Mouse (Mus musculus): ENCODE measurements around the gene Perp. TPM values are rescaled to one million over a fixed set of nuclear protein-coding genes. Genes with fewer than 3 reads are reported as not detected.

Perp gene
- 15.0 and 21.2 TPM in 2 replicates for polyA plus RNA-seq (2014; fragmentation: Nextera tagmentation; extraction: Ambion mirVana)

DNA sequence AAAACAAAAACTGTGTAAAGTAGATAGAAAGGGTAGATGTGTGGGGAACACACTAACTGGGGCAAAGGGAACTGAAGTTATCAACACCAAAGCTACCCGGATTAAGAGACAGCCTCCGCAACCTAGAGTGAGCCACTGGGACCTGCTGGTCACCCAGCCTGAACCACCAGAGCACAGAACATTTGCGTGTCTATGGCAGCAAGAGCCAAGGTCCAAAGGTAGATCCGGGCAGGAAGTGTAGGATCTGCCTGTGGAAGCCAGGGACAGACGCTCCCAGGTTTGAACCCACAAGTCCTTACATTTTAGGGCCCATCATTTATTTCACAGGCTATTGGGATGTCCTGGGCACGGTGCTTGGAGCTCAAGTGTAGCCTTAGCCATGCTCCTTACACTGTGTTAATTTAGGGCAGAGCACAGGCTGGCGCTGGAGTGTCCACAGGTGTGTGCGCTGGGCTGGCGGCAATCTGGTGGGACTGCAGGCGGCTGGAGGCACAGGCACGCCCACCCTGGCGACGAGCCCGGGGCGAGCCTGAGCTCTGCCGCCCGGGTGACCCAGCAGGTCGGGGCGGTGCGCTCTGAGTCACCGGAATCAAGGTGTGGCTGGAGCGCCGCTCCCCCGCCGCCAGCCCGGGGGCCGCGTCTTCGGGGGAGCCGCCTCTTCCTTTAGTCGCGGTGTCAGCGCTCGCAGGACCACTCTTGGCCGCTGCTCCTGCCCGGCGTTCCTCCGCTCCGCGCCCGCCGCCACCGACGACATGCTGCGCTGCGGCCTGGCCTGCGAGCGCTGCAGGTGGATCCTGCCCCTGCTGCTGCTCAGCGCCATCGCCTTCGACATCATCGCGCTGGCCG is at the start of gene Perp:
Perp (plus strand) TSS at position 580 of the 846 bp plus-strand sequence.
- ATAC-seq (ENCODE audit: insufficient read depth) (peak; percentile 92), DNase-seq (peak; percentile 75)
- Histone ChIP-seq H3K36me3 (ENCODE audit: insufficient read depth) (no peaks in the 10 kb centered on the region), H3K4me3 (ENCODE audit: low read depth, low read length) (peak within 1 kb of the TSS; percentile 49), H3K27ac (ENCODE audit: low read depth) (peak within 1 kb of the TSS; percentile 54; the same call in 1 of the 2 replicates), H3K9ac (peak within 1 kb of the TSS; percentile 62), H3K27me3 (ENCODE audit: insufficient read depth, low read length) (peaks cover 31% of the 10 kb centered on the region), H3K9me3 (ENCODE audit: low read depth, low read length) (no peaks in the 10 kb centered on the region), H3K4me2 (peak within 1 kb of the TSS; percentile 82), H3K4me1 (ENCODE audit: insufficient read depth) (no peaks in the 10 kb centered on the region)
- WGBS, result 3% methylated on average over 41 of the region's 54 CpGs
- no peak for TF ChIP-seq CTCF (IDR thresholded peaks at IDR 0.05; ENCODE audit: low read depth)

DNA sequence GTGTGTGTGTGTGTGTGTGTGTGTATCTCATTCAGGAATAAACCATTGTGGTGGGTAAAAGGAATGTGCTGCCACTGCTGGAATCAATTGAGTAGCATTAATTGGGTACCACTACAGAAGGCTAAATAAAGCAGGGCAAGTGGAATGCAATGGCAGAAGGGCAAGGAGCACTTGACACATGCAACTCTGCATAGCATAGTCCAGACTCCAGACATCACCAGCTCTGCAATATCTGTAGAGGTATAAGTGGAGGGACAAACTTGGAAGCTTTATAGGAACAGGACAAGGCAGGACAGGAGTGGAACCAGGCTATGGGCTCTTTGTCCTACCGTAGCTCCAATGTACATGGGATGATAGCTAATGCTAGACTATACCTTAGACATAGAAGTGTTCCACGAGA is 33.1 kb upstream of the Perp start:
- no peak for TF ChIP-seq CTCF (IDR thresholded peaks at IDR 0.05; ENCODE audit: low read depth)
- ATAC-seq (ENCODE audit: insufficient read depth) (no peak), DNase-seq (no peak)
- Histone ChIP-seq H3K4me2 (no peak overlapping the region), H3K9me3 (ENCODE audit: low read depth, low read length) (no peaks in the 10 kb centered on the region), H3K36me3 (ENCODE audit: insufficient read depth) (no peaks in the 10 kb centered on the region), H3K4me1 (ENCODE audit: insufficient read depth) (no peaks in the 10 kb centered on the region; the same call in 1 of the 2 replicates), H3K27me3 (ENCODE audit: insufficient read depth, low read length) (no peaks in the 10 kb centered on the region), H3K9ac (no peak overlapping the region), H3K27ac (ENCODE audit: low read depth) (no peak overlapping the region), H3K4me3 (ENCODE audit: low read depth, low read length) (no peak overlapping the region)
- 79% methylated on average over 2 of the region's 2 CpGs for WGBS

DNA sequence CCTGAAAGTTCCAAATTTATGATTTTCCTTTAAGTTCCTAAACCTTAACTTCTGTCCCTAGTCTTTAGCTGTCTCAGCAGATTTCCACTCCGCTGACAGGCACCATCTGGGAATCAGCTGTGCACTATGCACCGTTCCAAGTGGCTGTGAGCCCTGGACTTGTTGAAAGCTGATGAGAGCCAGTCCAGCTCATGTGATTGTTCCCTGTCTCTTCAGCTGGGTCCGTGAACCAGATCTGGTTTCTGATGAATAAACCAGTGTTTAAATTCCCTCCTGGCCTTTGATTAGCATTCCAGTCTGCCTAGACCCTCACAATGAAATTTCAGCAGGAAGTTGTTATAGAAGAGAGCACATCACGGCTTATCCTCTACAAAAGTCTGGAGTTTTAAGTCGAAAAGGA is 28.3 kb upstream of the Perp start:
- H3K36me3 ChIP-seq (ENCODE audit: insufficient read depth), result no peaks in the 10 kb centered on the region
- no peak overlapping the region for H3K9ac ChIP-seq
- 27% methylated on average over 5 of the region's 5 CpGs for WGBS
- DNase-seq (peak; percentile 81), ATAC-seq (ENCODE audit: insufficient read depth) (peak; percentile 95)
- H3K9me3 ChIP-seq (ENCODE audit: low read depth, low read length), result no peaks in the 10 kb centered on the region
- H3K4me2 ChIP-seq, result no peak overlapping the region
- TF ChIP-seq CTCF (IDR thresholded peaks at IDR 0.05; ENCODE audit: low read depth), result no peak
- H3K4me3 ChIP-seq (ENCODE audit: low read depth, low read length), result no peak overlapping the region
- no peak overlapping the region for H3K27ac ChIP-seq (ENCODE audit: low read depth)
- H3K4me1 ChIP-seq (ENCODE audit: insufficient read depth), result no peaks in the 10 kb centered on the region; the same call in 1 of the 2 replicates
- no peaks in the 10 kb centered on the region for H3K27me3 ChIP-seq (ENCODE audit: insufficient read depth, low read length)

GRCm38 (mm10) chr10:18825143-18825542 is 19.7 kb upstream of the Perp start:
- no peak for DNase-seq
- ATAC-seq (ENCODE audit: insufficient read depth), result no peak
- Histone ChIP-seq H3K27ac (ENCODE audit: low read depth) (no peak overlapping the region), H3K9ac (no peak overlapping the region), H3K4me2 (no peak overlapping the region), H3K9me3 (ENCODE audit: low read depth, low read length) (no peaks in the 10 kb centered on the region), H3K27me3 (ENCODE audit: insufficient read depth, low read length) (no peaks in the 10 kb centered on the region), H3K4me1 (ENCODE audit: insufficient read depth) (no peaks in the 10 kb centered on the region), H3K4me3 (ENCODE audit: low read depth, low read length) (no peak overlapping the region), H3K36me3 (ENCODE audit: insufficient read depth) (no peaks in the 10 kb centered on the region)
- no peak for TF ChIP-seq CTCF (IDR thresholded peaks at IDR 0.05; ENCODE audit: low read depth)

- no peaks in the 10 kb centered on the region for H3K4me1 ChIP-seq (ENCODE audit: insufficient read depth)
- DNase-seq (no peak), ATAC-seq (ENCODE audit: insufficient read depth) (no peak)
- no peaks in the 10 kb centered on the region for H3K36me3 ChIP-seq (ENCODE audit: insufficient read depth)
- H3K9me3 ChIP-seq (ENCODE audit: low read depth, low read length), result no peaks in the 10 kb centered on the region
- H3K27me3 ChIP-seq (ENCODE audit: insufficient read depth, low read length), result no peaks in the 10 kb centered on the region
- no peak overlapping the region for H3K4me3 ChIP-seq (ENCODE audit: low read depth, low read length)
- WGBS, result 60% methylated on average over 2 of the region's 2 CpGs
- no peak for TF ChIP-seq CTCF (IDR thresholded peaks at IDR 0.05; ENCODE audit: low read depth)
- no peak overlapping the region for H3K4me2 ChIP-seq
- no peak overlapping the region for H3K27ac ChIP-seq (ENCODE audit: low read depth)
- H3K9ac ChIP-seq, result no peak overlapping the region
Observed at GRCm38 (mm10) chr10:18826107-18826506, 18.7 kb upstream of the Perp start.

DNA sequence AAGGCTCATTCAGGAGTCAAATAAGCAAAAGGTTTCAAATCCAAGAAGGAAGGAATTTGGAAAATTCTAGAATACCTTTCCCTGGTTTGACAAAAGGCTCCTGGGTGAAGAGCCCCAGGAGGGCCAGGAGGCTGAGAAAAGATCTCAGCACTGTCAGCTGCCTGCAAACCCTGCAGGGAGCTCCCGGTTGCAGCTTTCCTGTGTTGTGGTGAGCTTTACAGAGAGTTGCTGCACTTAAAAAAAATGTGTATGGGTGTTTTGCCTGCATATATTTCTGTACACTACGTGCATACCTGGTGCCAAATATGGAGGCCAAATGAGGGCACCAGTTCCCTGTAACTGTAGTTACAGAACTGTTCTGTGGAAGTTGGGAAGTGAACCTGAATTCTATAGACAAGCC is 16.9 kb upstream of the Perp start:
- Histone ChIP-seq H3K4me1 (ENCODE audit: insufficient read depth) (no peaks in the 10 kb centered on the region), H3K27me3 (ENCODE audit: insufficient read depth, low read length) (no peaks in the 10 kb centered on the region), H3K36me3 (ENCODE audit: insufficient read depth) (no peaks in the 10 kb centered on the region), H3K4me2 (no peak overlapping the region), H3K9ac (no peak overlapping the region), H3K27ac (ENCODE audit: low read depth) (no peak overlapping the region), H3K9me3 (ENCODE audit: low read depth, low read length) (no peaks in the 10 kb centered on the region), H3K4me3 (ENCODE audit: low read depth, low read length) (no peak overlapping the region)
- DNase-seq (no peak), ATAC-seq (ENCODE audit: insufficient read depth) (no peak)
- TF ChIP-seq CTCF (IDR thresholded peaks at IDR 0.05; ENCODE audit: low read depth), result no peak
- 39% methylated on average over 2 of the region's 2 CpGs for WGBS

GRCm38 (mm10) chr10:18830359-18830758 is 14.5 kb upstream of the Perp start:
- no peak for DNase-seq
- H3K27ac ChIP-seq (ENCODE audit: low read depth), result no peak overlapping the region
- ATAC-seq (ENCODE audit: insufficient read depth), result no peak
- no peaks in the 10 kb centered on the region for H3K36me3 ChIP-seq (ENCODE audit: insufficient read depth)
- H3K4me2 ChIP-seq, result no peak overlapping the region
- H3K27me3 ChIP-seq (ENCODE audit: insufficient read depth, low read length), result no peaks in the 10 kb centered on the region
- WGBS, result 72% methylated on average over 4 of the region's 4 CpGs
- H3K4me1 ChIP-seq (ENCODE audit: insufficient read depth), result no peaks in the 10 kb centered on the region
- TF ChIP-seq CTCF (IDR thresholded peaks at IDR 0.05; ENCODE audit: low read depth), result no peak
- H3K9ac ChIP-seq, result no peak overlapping the region
- H3K9me3 ChIP-seq (ENCODE audit: low read depth, low read length), result no peaks in the 10 kb centered on the region
- no peak overlapping the region for H3K4me3 ChIP-seq (ENCODE audit: low read depth, low read length)
